Mouse (Mus musculus): Measurements from ENCODE around the gene Mcur1. TPM values are rescaled to one million over a fixed set of nuclear protein-coding genes. Genes with fewer than 3 reads are reported as not detected.

The Mcur1 gene
- total RNA-seq, 1 experiment = 2.0 TPM

GRCm38 (mm10) chr13:43595896-43596295, 35.9 kb upstream of the Mcur1 start:
- H3K4me3 ChIP-seq (ENCODE audit: insufficient read depth in 1 of 2, low read depth in 1 of 2, low read length in 2 of 2, poor library complexity in 1 of 2, severe bottlenecking in 1 of 2) = no peak overlapping the region
- no peaks in the 10 kb centered on the region for H3K9me3 ChIP-seq (ENCODE audit: control insufficient read depth, insufficient read depth, low read depth, low read length)
- TF ChIP-seq CHD2 (IDR thresholded peaks at IDR 0.05; ENCODE audit: low read depth, low read length) (no peak), ZC3H11A (IDR thresholded peaks at IDR 0.05; ENCODE audit: borderline replicate concordance, low read depth, low read length) (peak; percentile 96)
- peaks cover 2 to 3% of the 10 kb centered on the region in 2 experiments; a peak in 2 of 4 replicates for H3K4me1 ChIP-seq (ENCODE audit: control insufficient read depth in 2 of 2, insufficient read depth in 2 of 2, low read length in 2 of 2, poor library complexity in 1 of 2)
- in situ Hi-C loops (cut with MboI; ENCODE audit: low sequenced_read_pairs in 2 of 2, unreplicated experiment in 2 of 2) = loop anchor here (5.0 to 25.0 kb wide), 2 partner anchors 131 to 141 kb away; no protein-coding TSS in a partner anchor
- H3K9ac ChIP-seq (ENCODE audit: insufficient read depth, low read depth, low read length, poor library complexity, severe bottlenecking) = no peak overlapping the region
- H3K36me3 ChIP-seq (ENCODE audit: control insufficient read depth, insufficient read depth, low read length, poor library complexity, severe bottlenecking) = no peaks in the 10 kb centered on the region
- no peak for DNase-seq (ENCODE audit: low read depth, low spot score)
- no peak overlapping the region for H3K27ac ChIP-seq (ENCODE audit: insufficient read depth, low read depth, low read length, poor library complexity, severe bottlenecking)

- Histone ChIP-seq H3K36me3 (ENCODE audit: control insufficient read depth, insufficient read depth, low read length, poor library complexity, severe bottlenecking) (no peaks in the 10 kb centered on the region), H3K9ac (ENCODE audit: insufficient read depth, low read depth, low read length, poor library complexity, severe bottlenecking) (no peak overlapping the region), H3K4me3 (ENCODE audit: insufficient read depth in 1 of 2, low read depth in 1 of 2, low read length in 2 of 2, poor library complexity in 1 of 2, severe bottlenecking in 1 of 2) (peak overlapping the region; percentile 7 to 31; a peak in 2 of 4 replicates), H3K4me1 (ENCODE audit: control insufficient read depth in 2 of 2, insufficient read depth in 2 of 2, low read length in 2 of 2, poor library complexity in 1 of 2) (peaks cover 2 to 3% of the 10 kb centered on the region in 2 experiments; a peak in 2 of 4 replicates), H3K9me3 (ENCODE audit: control insufficient read depth, insufficient read depth, low read depth, low read length) (no peaks in the 10 kb centered on the region), H3K27ac (ENCODE audit: insufficient read depth, low read depth, low read length, poor library complexity, severe bottlenecking) (no peak overlapping the region)
- in situ Hi-C loops (cut with MboI; ENCODE audit: low sequenced_read_pairs in 2 of 2, unreplicated experiment in 2 of 2) = loop anchor here in 1 of 2 experiments (25.0 kb wide), 1 partner anchor 145 kb away; no protein-coding TSS in a partner anchor
- no peak for DNase-seq (ENCODE audit: low read depth, low spot score)
- TF ChIP-seq MAFK (IDR thresholded peaks at IDR 0.05; ENCODE audit: insufficient read depth, low read depth, low read length) (no peak), ZC3H11A (IDR thresholded peaks at IDR 0.05; ENCODE audit: borderline replicate concordance, low read depth, low read length) (no peak), ZNF384 (IDR thresholded peaks at IDR 0.05; ENCODE audit: low read depth, low read length) (no peak), CHD2 (IDR thresholded peaks at IDR 0.05; ENCODE audit: low read depth, low read length) (no peak), HCFC1 (IDR thresholded peaks at IDR 0.05; ENCODE audit: borderline replicate concordance, insufficient read depth, low read length) (no peak)
These were observed 32.7 kb upstream of the Mcur1 start for GRCm38 (mm10) chr13:43592681-43593068.

- no peaks in the 10 kb centered on the region for H3K36me3 ChIP-seq (ENCODE audit: control insufficient read depth, insufficient read depth, low read length, poor library complexity, severe bottlenecking)
- in situ Hi-C loops (cut with MboI; ENCODE audit: low sequenced_read_pairs in 2 of 2, unreplicated experiment in 2 of 2) = loop anchor here in 1 of 2 experiments (25.0 kb wide), 1 partner anchor 145 kb away; no protein-coding TSS in a partner anchor
- no peak for TF ChIP-seq MAFK (IDR thresholded peaks at IDR 0.05; ENCODE audit: insufficient read depth, low read depth, low read length)
- TF ChIP-seq CHD2 (IDR thresholded peaks at IDR 0.05; ENCODE audit: low read depth, low read length) = no peak
- no peak for TF ChIP-seq ZNF384 (IDR thresholded peaks at IDR 0.05; ENCODE audit: low read depth, low read length)
- no peak for TF ChIP-seq ZC3H11A (IDR thresholded peaks at IDR 0.05; ENCODE audit: borderline replicate concordance, low read depth, low read length)
- TF ChIP-seq HCFC1 (IDR thresholded peaks at IDR 0.05; ENCODE audit: borderline replicate concordance, insufficient read depth, low read length) = no peak
- peak overlapping the region; percentile 7 to 31; a peak in 2 of 4 replicates for H3K4me3 ChIP-seq (ENCODE audit: insufficient read depth in 1 of 2, low read depth in 1 of 2, low read length in 2 of 2, poor library complexity in 1 of 2, severe bottlenecking in 1 of 2)
- H3K9me3 ChIP-seq (ENCODE audit: control insufficient read depth, insufficient read depth, low read depth, low read length) = no peaks in the 10 kb centered on the region
- H3K9ac ChIP-seq (ENCODE audit: insufficient read depth, low read depth, low read length, poor library complexity, severe bottlenecking) = no peak overlapping the region
- no peak for DNase-seq (ENCODE audit: low read depth, low spot score)
- peaks cover 2 to 3% of the 10 kb centered on the region in 2 experiments; a peak in 2 of 4 replicates for H3K4me1 ChIP-seq (ENCODE audit: control insufficient read depth in 2 of 2, insufficient read depth in 2 of 2, low read length in 2 of 2, poor library complexity in 1 of 2)
- H3K27ac ChIP-seq (ENCODE audit: insufficient read depth, low read depth, low read length, poor library complexity, severe bottlenecking) = no peak overlapping the region
These were observed 32.1 kb upstream of the Mcur1 start for GRCm38 (mm10) chr13:43591828-43592680.

GRCm38 (mm10) chr13:43587844-43588840, 28.2 kb upstream of the Mcur1 start:
- Histone ChIP-seq H3K36me3 (ENCODE audit: control insufficient read depth, insufficient read depth, low read length, poor library complexity, severe bottlenecking) (no peaks in the 10 kb centered on the region), H3K27ac (ENCODE audit: insufficient read depth, low read depth, low read length, poor library complexity, severe bottlenecking) (no peak overlapping the region), H3K9me3 (ENCODE audit: control insufficient read depth, insufficient read depth, low read depth, low read length) (no peaks in the 10 kb centered on the region), H3K4me3 (ENCODE audit: insufficient read depth in 1 of 2, low read depth in 1 of 2, low read length in 2 of 2, poor library complexity in 1 of 2, severe bottlenecking in 1 of 2) (no peak overlapping the region), H3K4me1 (ENCODE audit: control insufficient read depth in 2 of 2, insufficient read depth in 2 of 2, low read length in 2 of 2, poor library complexity in 1 of 2) (peaks cover 10 to 11% of the 10 kb centered on the region in 2 experiments; a peak in 3 of 4 replicates), H3K9ac (ENCODE audit: insufficient read depth, low read depth, low read length, poor library complexity, severe bottlenecking) (no peak overlapping the region)
- no peak for DNase-seq (ENCODE audit: low read depth, low spot score)
- in situ Hi-C loops (cut with MboI; ENCODE audit: low sequenced_read_pairs in 2 of 2, unreplicated experiment in 2 of 2) = loop anchor here in 1 of 2 experiments (25.0 kb wide), 1 partner anchor 149 kb away; no protein-coding TSS in a partner anchor
- TF ChIP-seq CHD2 (IDR thresholded peaks at IDR 0.05; ENCODE audit: low read depth, low read length) = no peak
- no peak for TF ChIP-seq HCFC1 (IDR thresholded peaks at IDR 0.05; ENCODE audit: borderline replicate concordance, insufficient read depth, low read length)
- no peak for TF ChIP-seq MAFK (IDR thresholded peaks at IDR 0.05; ENCODE audit: insufficient read depth, low read depth, low read length)
- TF ChIP-seq ZNF384 (IDR thresholded peaks at IDR 0.05; ENCODE audit: low read depth, low read length) = no peak
- TF ChIP-seq ZC3H11A (IDR thresholded peaks at IDR 0.05; ENCODE audit: borderline replicate concordance, low read depth, low read length) = no peak

All from ES-E14 (cell line).